Comparison of ENCODE assay signal across 8 mouse cellular contexts in genomic region chr13:21980981-21981802, GRCm38 (mm10). TPM values are rescaled to one million over a fixed set of nuclear protein-coding genes. Genes with fewer than 3 reads are reported as not detected.
DNase-seq lines count a peak whose midpoint lies in the region; ATAC-seq and TF ChIP-seq lines count a peak whose summit lies in the region.

Pom121l2 (plus strand) TSS chr13:21981194.

- intact Hi-C loops in heart, adult 2 months (cut with DNase I), result no loop called here

- H3K79me2 ChIP-seq in heart, adult 2 months (replicated peaks; ENCODE audit: control insufficient read depth, insufficient read depth, low read length), result no peaks in the 10 kb centered on the region

- WGBS in heart, adult 2 months, result 2% methylated on average over 58 of the region's 58 CpGs
- WGBS in kidney, embryonic 15.5 days, result under 1% methylated on average over 58 of the region's 58 CpGs

- H3K4me3 ChIP-seq in heart, adult 2 months, result peak within 1 kb of the TSS; percentile 62
- H3K4me3 ChIP-seq in kidney, embryonic 15.5 days (replicated peaks), result peak within 1 kb of the TSS; percentile 63

- peak; percentile 65 for ATAC-seq in kidney, embryonic 15.5 days (replicated peaks; ENCODE audit: low FRiP score)

- peaks cover 1% of the 10 kb centered on the region; the same call in 1 of the 2 replicates for H3K4me1 ChIP-seq in heart, adult 2 months (ENCODE audit: control insufficient read depth, insufficient read depth, low read length)
- H3K4me1 ChIP-seq in kidney, embryonic 15.5 days, result peaks cover 14% of the 10 kb centered on the region

- H3K27ac ChIP-seq in heart, adult 2 months, result no peak within 1 kb of the TSS
- no peak within 1 kb of the TSS for H3K27ac ChIP-seq in kidney, embryonic 15.5 days

- TF ChIP-seq POLR2A in heart, adult 2 months (IDR thresholded peaks at IDR 0.05; ENCODE audit: insufficient read depth, low read depth, low read length), result no peak

- DNase-seq in adrenal gland, adult (ENCODE audit: inconsistent age in 2 of 2, low spot score in 1 of 2), result peak; percentile 8 to 60
- DNase-seq in adrenal gland, postnatal 4 days (ENCODE audit: low spot score in 2 of 2), result no peak
- DNase-seq in MN1 (ENCODE audit: low spot score), result peak; percentile 30
- peak; percentile 67 for DNase-seq in embryo, embryonic 11 days
- DNase-seq in heart, adult 2 months, result peak; percentile 67 to 72
- DNase-seq in lung, postnatal 36 days, result peak; percentile 22
- DNase-seq in splenic B cell, adult 2 months (ENCODE audit: low read depth, low spot score), result peak; percentile 45

- TF ChIP-seq EP300 in heart, adult 2 months (IDR thresholded peaks at IDR 0.05; ENCODE audit: insufficient read depth, low read depth, low read length), result no peak

- no peaks in the 10 kb centered on the region for H3K9me3 ChIP-seq in kidney, embryonic 15.5 days (replicated peaks)

- TF ChIP-seq CTCF in heart, adult 2 months (IDR thresholded peaks at IDR 0.05), result no peak

- no peaks in the 10 kb centered on the region for H3K36me3 ChIP-seq in heart, adult 2 months (ENCODE audit: control insufficient read depth, insufficient read depth, low read length)
- no peaks in the 10 kb centered on the region for H3K36me3 ChIP-seq in kidney, embryonic 15.5 days
- no peaks in the 10 kb centered on the region for H3K36me3 ChIP-seq in splenic B cell, adult 2 months (ENCODE audit: control insufficient read depth, insufficient read depth, low read length, poor library complexity, severe bottlenecking)

- peaks cover 2% of the 10 kb centered on the region; the same call in 1 of the 2 replicates for H3K27me3 ChIP-seq in heart, adult 2 months (ENCODE audit: control insufficient read depth, insufficient read depth, low read length)
- peaks cover 71% of the 10 kb centered on the region for H3K27me3 ChIP-seq in kidney, embryonic 15.5 days
- H3K27me3 ChIP-seq in splenic B cell, adult 2 months (ENCODE audit: control insufficient read depth, insufficient read depth, low read length, poor library complexity, severe bottlenecking), result no peaks in the 10 kb centered on the region; the same call in 1 of the 2 replicates

- H3K4me2 ChIP-seq in kidney, embryonic 15.5 days, result peak within 1 kb of the TSS; percentile 95

- H3K9ac ChIP-seq in heart, adult 2 months (ENCODE audit: low read depth, low read length), result peak within 1 kb of the TSS; percentile 72
- peak within 1 kb of the TSS; percentile 67 for H3K9ac ChIP-seq in kidney, embryonic 15.5 days

RNA-seq across cellular contexts. Expression of gene Pom121l2, which starts in this region (rescaled TPM):
- not detected for total RNA-seq in adrenal gland, postnatal 4 days (2021)
- not detected for total RNA-seq in heart, adult 2 months (2021)
- 0.06 TPM in 2 replicates for polyA plus RNA-seq in heart, adult 2 months (2012; rRNA removed)
- 0.08 and 0.17 TPM in 2 replicates for polyA plus RNA-seq in kidney, embryonic 15.5 days (2015; fragmentation: Nextera tagmentation; extraction: Ambion mirVana)

Comparison
In these comparisons a context has a peak if more than half of its experiments do, and no peak if none do; other contexts are left out.
1. DNase-seq: peak in adrenal gland, adult (2 of 2), MN1 (single experiment), embryo, embryonic 11 days (single experiment), lung, postnatal 36 days (single experiment) and splenic B cell, adult 2 months (single experiment); none in adrenal gland, postnatal 4 days (0 of 2).
2. Peak in DNase-seq, H3K4me3 ChIP-seq and H3K9ac ChIP-seq in heart, adult 2 months; RNA of the gene not detected or under 1 TPM.
3. Peak in ATAC-seq, H3K4me3 ChIP-seq, H3K9ac ChIP-seq and H3K4me2 ChIP-seq in kidney, embryonic 15.5 days; RNA of the gene not detected or under 1 TPM.